Mouse (Mus musculus): ENCODE results near the gene Gla.
A peak's percentile ranks its signal among the peaks of the same experiment; 100 is the strongest.
"Not testable (repeated sequence)": the region's sequence is repeated elsewhere in the genome, so short reads cannot be mapped to it uniquely, and the experiment has no call there.

Gla gene

GRCm38 (mm10) chrX:134588261-134588660, 12.7 kb downstream of the Gla start:
- no peak for DNase-seq (ENCODE audit: low spot score in 2 of 2)

- DNase-seq (ENCODE audit: low spot score in 2 of 2) = no peak
Observed at GRCm38 (mm10) chrX:134586447-134586846, 14.5 kb downstream of the Gla start.

DNA sequence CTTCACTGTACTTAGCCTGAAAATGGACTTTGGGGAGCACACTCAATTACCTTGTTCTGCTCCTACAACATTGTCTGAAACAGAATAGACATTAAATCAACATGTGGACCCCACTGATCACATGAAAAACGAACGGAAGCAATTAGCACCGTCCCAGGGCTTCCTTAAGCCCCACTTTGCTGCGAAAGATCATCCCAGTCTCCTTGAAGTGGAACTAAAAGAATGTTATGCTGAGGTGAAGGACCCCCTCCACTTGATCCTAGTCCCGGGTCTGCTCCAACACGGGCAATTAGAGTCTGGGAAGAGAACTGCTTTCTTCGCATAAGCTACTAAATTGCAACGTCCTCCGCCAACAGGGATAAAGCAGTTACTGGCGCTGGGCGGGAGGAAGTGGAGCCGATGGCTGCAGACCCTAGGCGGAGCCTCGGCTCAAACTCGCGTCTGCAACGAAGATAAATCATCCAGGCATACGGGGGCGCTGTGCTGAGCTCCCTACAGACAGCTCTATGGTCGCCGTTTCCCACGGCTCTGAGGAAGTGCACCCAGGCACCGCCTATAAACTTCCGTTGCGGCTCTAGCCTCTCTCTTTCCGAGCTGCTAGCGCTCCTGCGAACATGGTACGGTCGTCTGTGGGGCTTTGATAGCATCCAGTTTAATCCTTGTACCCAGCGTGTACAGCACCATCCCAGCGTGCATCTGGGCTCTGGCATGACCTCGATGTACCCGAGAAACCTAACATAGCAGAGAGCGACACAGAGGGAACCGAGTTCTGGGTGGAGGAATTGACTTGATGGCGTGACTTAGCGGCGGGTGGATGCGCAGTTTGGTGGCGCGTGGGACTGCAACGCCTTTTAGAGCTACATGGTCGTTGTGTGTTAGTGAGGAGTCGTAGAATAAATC, 15.6 kb downstream of the Gla start, which contains the start of gene Rpl36a:
Rpl36a (plus strand) TSS at position 552 of the 900 bp plus-strand sequence.
- DNase-seq (ENCODE audit: low spot score in 2 of 2) = peak; percentile 74 to 92

DNA sequence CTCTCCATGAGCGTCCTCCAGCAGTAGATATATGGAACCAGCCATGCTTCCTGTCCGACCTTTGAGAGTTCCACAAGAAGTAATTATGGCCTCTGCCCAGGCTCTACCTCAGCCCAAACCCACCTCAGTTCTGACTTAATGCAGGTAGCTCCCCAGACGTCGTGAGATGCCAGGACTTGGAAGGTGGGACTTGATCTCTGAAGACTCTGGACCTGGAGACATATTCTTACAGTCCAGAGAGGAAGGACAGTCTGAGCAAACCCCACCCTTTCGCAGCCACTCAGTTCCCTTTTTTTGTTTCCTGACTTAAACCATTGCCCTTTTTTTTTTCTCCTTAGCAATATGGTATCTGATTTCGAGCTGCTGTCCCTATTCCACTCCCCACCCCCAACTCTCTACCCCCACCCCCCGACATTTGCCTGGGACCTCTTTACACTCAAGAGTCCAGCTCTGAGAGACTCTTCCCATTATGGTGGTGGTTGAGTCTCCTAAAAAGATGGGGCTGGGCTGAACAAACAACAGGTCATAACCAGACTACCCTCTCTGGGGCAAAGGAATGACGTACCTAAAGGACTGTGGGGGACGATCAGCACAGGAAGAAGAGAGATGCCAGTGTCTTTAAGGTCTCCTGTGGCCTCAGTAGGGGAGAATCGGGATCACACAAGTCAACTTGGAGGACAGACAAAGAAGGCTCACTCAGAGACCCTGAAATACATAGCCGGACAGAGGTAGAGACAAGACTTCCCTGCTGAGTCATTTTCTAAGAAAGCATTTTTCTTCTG, 17.8 kb downstream of the Gla start, which contains the start of gene Btk:
Btk (minus strand) TSS at position 683 of the 782 bp plus-strand sequence.
- DNase-seq (ENCODE audit: low spot score in 2 of 2) = no peak

DNA sequence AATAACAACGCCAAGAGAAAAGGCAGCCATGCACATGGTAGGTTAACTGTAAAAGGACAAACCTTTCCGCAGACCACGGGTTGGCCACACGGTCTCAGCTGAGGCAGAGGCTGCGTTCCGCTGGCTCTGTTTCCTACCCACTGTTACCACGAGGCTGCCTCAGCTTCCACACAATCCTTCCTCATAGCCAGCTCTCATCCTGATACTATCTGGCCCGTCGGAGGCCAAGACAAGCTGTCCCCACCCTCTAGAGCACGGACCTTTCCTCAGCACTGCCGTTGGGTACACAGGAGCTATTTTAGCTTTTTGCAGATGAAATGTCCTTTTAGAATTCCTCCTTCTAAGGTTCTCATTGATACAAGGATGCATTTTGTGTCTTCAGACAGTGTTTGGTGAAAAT, 18.7 kb downstream of the Gla start:
- DNase-seq (ENCODE audit: low spot score in 2 of 2) = no peak

DNA sequence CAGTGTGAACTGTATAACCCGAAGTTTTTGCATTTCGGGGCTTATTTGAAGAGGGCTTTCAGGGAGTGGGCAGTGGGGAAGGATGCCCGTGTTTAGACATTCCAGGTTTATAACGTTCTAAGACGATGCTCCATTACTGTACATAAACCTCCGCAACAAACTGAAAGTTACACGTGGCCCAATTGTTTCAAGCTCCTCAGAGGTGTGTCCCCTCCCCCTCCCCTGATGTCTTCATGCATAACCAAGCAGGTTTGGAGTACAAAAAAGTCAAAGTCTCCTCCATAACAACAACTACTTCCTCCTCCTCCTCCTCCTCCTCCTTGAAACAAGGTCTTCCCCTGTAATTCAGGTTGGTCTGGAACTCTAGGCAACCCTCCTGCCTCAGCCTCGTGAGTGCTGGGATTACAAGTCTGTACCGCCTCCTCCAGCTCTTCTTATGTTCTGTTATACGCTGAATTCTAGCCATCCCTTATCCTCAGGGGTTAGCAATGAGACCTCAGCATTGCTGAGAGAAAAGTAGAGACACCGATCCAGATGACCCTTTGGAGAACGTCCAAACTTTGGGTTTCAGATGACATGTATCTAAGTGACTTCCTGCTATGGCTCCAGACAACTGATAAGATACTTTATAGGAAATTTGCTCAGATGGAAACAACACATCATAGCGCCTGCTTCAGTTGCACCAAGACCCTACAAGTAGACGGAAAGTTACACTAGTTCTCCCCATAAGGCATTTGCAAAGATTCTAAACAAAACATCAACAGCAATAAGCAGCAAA, 20.2 kb downstream of the Gla start:
- DNase-seq (ENCODE audit: low spot score in 2 of 2) = no peak

- no peak for DNase-seq (ENCODE audit: low spot score in 2 of 2)
Observed at GRCm38 (mm10) chrX:134577896-134578295, 23.0 kb downstream of the Gla start.

DNA sequence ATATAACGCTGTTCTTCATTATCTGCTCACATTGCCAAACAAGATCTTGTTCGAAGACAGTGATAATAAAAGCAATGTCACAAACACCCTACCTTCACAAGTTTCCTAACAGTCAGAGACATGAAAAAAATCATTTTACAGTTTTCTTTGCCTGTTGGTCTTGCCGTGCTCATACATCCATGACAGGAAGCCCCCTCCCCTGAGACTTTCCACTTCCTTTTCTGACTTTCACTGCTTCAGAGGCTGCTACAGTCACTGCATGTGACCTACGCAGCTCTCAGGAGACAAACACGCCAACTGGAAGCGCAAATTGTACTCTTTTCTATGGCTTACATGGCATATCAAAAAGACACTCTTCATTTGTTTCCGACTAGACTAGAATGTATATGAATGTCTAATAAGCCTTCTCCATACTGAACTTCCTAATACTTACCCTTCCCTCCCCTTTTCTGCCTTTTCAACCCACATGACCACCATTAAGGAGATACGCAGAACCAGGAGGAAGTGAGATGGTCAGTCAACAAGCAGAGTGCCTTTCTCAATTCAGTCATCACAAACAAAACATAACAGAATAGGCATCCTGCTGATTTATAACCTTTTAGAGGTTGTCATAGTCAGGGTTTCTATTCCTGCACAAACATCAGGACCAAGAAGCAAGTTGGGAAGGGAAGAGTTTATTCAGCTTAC, 34.2 kb downstream of the Gla start:
- DNase-seq (ENCODE audit: low spot score in 2 of 2) = no peak

DNA sequence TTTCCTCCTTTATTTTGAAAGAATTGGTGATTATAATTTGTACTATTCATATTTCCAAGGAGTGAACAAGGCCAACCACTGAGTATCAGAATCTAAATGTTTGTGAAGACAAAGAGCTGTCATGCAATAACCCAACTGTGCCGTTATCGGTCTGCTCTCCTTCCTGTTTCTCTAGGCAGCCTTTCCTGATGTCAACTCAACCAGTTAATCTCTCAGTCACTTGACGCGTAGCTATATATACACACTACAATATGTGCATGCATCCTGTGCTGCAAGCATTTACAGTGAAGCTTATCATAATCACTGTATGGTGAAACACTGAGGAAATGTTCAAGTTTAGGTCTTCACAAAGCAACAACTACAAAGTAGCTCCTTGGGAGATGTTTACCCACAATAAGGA, 36.6 kb downstream of the Gla start:
- DNase-seq (ENCODE audit: low spot score in 2 of 2) = no peak

DNA sequence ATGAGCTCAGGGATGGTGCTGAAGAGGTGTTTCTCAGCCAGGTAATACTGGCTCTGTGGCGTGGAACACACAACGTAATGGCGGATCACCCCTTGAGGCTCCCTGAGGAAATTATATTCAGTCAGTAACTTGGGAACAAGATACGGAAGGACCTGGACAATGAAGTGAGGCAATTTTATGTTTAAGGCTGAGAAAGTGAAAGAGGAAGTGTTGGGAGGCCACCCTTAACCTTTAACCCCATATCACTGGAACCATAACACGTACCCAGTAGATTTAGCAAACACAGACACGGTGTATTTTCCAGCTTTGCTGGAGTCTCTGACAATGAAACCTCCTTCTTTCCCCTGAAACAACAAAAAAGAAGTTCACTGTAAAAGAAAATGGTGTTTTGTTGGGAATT, 46.5 kb downstream of the Gla start:
- no peak for DNase-seq (ENCODE audit: low spot score in 2 of 2)

- DNase-seq (ENCODE audit: low spot score in 2 of 2) = no peak
Observed at GRCm38 (mm10) chrX:134553326-134553725, 47.6 kb downstream of the Gla start.

- peak in 1 of 2 experiments; percentile 38 for DNase-seq (ENCODE audit: low spot score in 2 of 2)
Observed at GRCm38 (mm10) chrX:134550903-134551302, 50.0 kb downstream of the Gla start.

DNA sequence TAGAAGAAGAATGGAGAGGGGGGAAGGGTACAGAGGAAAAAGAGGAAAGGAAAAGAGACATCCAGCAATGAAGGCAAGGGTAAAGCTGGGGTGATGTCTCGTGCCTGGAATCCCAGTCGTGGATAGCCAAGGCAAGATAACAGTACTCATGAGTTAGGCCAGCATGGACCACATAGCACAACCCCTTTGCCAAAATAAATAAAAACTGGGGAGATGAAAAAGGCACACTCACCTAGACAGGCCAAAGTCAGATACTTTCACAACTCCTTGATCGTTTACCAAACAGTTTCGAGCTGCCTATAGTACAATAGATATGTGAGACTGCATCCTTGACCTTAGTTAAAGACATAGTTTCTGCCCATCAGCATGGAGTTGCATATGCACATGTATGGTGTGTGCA, 53.6 kb downstream of the Gla start:
- no peak for DNase-seq (ENCODE audit: low spot score in 2 of 2)

- no peak for DNase-seq (ENCODE audit: low spot score in 2 of 2)
Observed at GRCm38 (mm10) chrX:134541955-134542308, 59.0 kb downstream of the Gla start.

DNA sequence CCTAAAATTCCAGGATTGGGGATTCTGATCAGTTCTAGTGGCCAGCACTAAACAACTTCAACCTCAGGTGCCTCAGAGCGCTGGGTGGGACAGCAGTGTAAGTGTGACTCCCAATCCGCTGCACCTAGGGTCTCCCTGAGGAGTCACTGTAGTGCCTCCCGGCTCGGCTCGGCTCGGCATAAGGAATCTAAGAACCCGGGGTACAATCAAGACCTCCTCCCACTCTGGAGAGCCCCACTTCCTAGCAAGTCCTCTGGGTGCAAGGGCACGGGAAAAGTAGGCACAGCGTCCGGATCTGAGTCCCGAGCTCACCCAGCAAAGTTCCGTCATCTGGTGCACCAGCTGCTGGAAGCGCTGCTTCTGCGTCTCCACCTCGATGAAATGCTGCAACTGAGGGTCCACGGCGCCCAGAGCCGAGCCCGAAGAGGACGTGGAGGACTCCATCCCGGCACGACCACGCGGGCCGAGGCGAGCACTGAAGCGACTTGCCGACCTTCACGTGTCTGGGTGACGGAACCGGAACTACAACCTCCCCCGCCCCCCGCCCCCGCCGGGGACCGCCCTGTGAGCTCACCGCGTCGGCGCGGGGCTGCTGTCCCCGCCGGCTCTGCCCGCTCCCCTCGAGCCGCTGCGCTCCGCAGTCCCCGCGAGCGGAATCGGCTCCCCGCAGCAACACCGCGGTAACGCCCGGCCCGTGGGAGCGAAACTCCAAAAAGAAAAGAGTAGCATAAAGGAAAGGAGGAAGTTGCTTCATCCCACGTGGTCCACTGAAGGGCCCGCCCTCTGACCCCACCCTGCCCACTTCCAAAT, 59.6 kb downstream of the Gla start, which contains the start of gene Timm8a1:
Timm8a1 (minus strand) TSS at position 721 of the 810 bp plus-strand sequence.
- peak in 1 of 2 experiments; percentile 16 for DNase-seq (ENCODE audit: low spot score in 2 of 2)

DNA sequence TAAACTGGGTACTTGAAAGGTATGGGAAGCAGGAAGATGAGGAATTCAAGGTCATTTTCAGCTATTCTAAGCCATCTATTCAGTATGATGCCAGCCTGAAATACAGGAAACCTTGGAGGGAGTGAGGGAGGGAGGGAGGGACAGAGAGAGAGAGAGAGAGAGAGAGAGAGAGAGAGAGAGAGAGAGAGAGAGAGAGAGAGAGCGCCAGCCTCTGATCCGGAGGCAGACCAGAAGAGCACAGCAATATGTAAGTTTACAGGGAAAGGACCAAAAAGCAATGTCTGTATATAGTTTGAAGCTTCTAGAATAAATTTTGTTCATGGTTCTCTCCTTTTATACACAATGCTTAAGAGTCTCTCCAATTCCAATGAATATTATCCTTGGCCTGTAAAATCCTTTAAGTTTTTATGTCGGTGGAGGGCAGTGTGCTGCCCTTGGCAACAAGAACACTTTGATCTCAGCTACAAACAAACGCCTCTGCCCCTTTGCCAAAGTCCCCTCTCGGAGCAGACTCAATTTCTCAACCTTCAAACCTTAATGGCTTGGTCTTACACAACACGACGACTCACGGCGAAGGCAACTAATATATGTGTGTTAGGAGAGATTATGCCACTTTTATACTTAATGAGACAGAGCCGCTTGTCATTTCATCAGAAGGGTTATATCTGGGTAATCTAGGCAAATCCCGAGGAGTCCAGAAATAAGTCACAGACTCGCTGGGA, 60.4 kb downstream of the Gla start:
- no peak for DNase-seq (ENCODE audit: low spot score in 2 of 2)

GRCm38 (mm10) chrX:134539795-134540194, 61.1 kb downstream of the Gla start:
- DNase-seq (ENCODE audit: low spot score in 2 of 2) = not testable (repeated sequence)

All from left cerebral cortex, adult 9 months (tissue).